Mouse (Mus musculus) MEL (cell line): Measurements from ENCODE around the gene Cep131. TPM values are rescaled to one million over a fixed set of nuclear protein-coding genes. Genes with fewer than 3 reads are reported as not detected.

Source experiments
- DNase-seq: peaks from one replicate; pipeline ENCODE4 v3.0.0; 2011; ENCODE audit warnings: low read depth, low spot score
- H3K27ac ChIP-seq: 2 replicates; pipeline ENCODE4 v1.5.1; 2012; ENCODE audit warnings: low read depth, mild to moderate bottlenecking, control low read depth, low read length, moderate library complexity; ENCODE audit not compliant: control insufficient read depth
- H3K27me3 ChIP-seq, 2 experiments: fragments of 150-350 bp in 1 of 2; sonication (generic) in 1 of 2; 2 replicates each; pipeline ENCODE4 v1.6.1; 2012; ENCODE audit warnings: low read length in 2 of 2, mild to moderate bottlenecking in 2 of 2, improper control_type of control experiment in 1 of 2, moderate library complexity in 1 of 2; ENCODE audit not compliant: insufficient read depth in 2 of 2, control insufficient read depth in 1 of 2
- H3K36me3 ChIP-seq, 2 experiments: 2 replicates each; pipeline ENCODE4 v1.6.1; 2012 to 2014; ENCODE audit warnings: low read length in 2 of 2, improper control_type of control experiment in 1 of 2, inconsistent platforms in 1 of 2, mild to moderate bottlenecking in 1 of 2; ENCODE audit not compliant: insufficient read depth in 2 of 2, control insufficient read depth in 1 of 2
- H3K4me1 ChIP-seq, 2 experiments: fragments of 150-350 bp in 1 of 2; sonication (generic) in 1 of 2; 2 replicates each; pipeline ENCODE4 v1.6.1; 2012; ENCODE audit warnings: low read length in 2 of 2, improper control_type of control experiment in 1 of 2, mild to moderate bottlenecking in 1 of 2; ENCODE audit not compliant: insufficient read depth in 2 of 2, control insufficient read depth in 1 of 2
- H3K4me3 ChIP-seq, 2 experiments: fragments of 150-350 bp in 1 of 2; sonication (generic) in 1 of 2; 2 replicates each; pipeline ENCODE4 v1.5.1; 2012; ENCODE audit warnings: low read depth in 2 of 2, low read length in 2 of 2, mild to moderate bottlenecking in 2 of 2, moderate library complexity in 2 of 2, control low read depth in 1 of 2, improper control_type of control experiment in 1 of 2; ENCODE audit not compliant: control insufficient read depth in 1 of 2, insufficient read depth in 1 of 2
- H3K79me2 ChIP-seq: 2 replicates; pipeline ENCODE4 v1.6.1; 2012; ENCODE audit warnings: mild to moderate bottlenecking, low read length, moderate library complexity; ENCODE audit not compliant: control insufficient read depth, poor library complexity, insufficient read depth
- H3K9ac ChIP-seq: 2 replicates; pipeline ENCODE4 v1.6.1; 2012; ENCODE audit warnings: low read depth, mild to moderate bottlenecking, control low read depth, low read length, moderate library complexity; ENCODE audit not compliant: control insufficient read depth, poor library complexity, severe bottlenecking
- H3K9me3 ChIP-seq: fragments of 150-350 bp; sonication (generic); replicated peaks from 2 replicates; pipeline ENCODE4 v1.6.1; 2012; ENCODE audit warnings: mild to moderate bottlenecking, low read length, improper control_type of control experiment, moderate library complexity; ENCODE audit not compliant: insufficient read depth
- CTCF ChIP-seq, 3 experiments: IDR thresholded peaks in 2 of 3; conservative IDR thresholded peaks in 1 of 3; 2 replicates each; pipeline ENCODE4 v1.5.1; 2011 to 2012; ENCODE audit warnings: low read length in 3 of 3, low read depth in 2 of 3, mild to moderate bottlenecking in 2 of 3, improper control_type of control experiment in 1 of 3, inconsistent platforms in 1 of 3, mixed read lengths in 1 of 3, moderate library complexity in 1 of 3; ENCODE audit not compliant: control insufficient read depth in 1 of 3, insufficient read depth in 1 of 3, poor library complexity in 1 of 3, severe bottlenecking in 1 of 3
- EP300 ChIP-seq, 2 experiments: IDR thresholded peaks; 2 replicates each; pipeline ENCODE4 v1.6.1; 2011; ENCODE audit warnings: improper control_type of control experiment in 2 of 2, low read length in 2 of 2, low read depth in 1 of 2, mild to moderate bottlenecking in 1 of 2
- ETS1 ChIP-seq: IDR thresholded peaks from 2 replicates; pipeline ENCODE4 v1.6.1; 2012; ENCODE audit warnings: low read depth, mild to moderate bottlenecking, inconsistent platforms, low read length, improper control_type of control experiment, moderate library complexity
- MAX ChIP-seq: IDR thresholded peaks from 2 replicates; pipeline ENCODE4 v1.6.1; 2011; ENCODE audit warnings: low read length, improper control_type of control experiment
- MYC ChIP-seq: IDR thresholded peaks from 2 replicates; pipeline ENCODE4 v1.6.1; 2011; ENCODE audit warnings: low read depth, mild to moderate bottlenecking, low read length, improper control_type of control experiment, moderate library complexity
- POLR2A ChIP-seq, 2 experiments: IDR thresholded peaks; 2 replicates each; pipeline ENCODE4 v1.6.1; 2011 to 2012; ENCODE audit warnings: low read length in 2 of 2, mild to moderate bottlenecking in 2 of 2, control low read depth in 1 of 2, improper control_type of control experiment in 1 of 2, low read depth in 1 of 2, moderate library complexity in 1 of 2; ENCODE audit not compliant: control insufficient read depth in 1 of 2, insufficient read depth in 1 of 2, poor library complexity in 1 of 2
- POLR2AphosphoS2 ChIP-seq: IDR thresholded peaks from 2 replicates; pipeline ENCODE4 v1.6.1; 2011; ENCODE audit warnings: low read length, improper control_type of control experiment
- RAD21 ChIP-seq: IDR thresholded peaks from 2 replicates; pipeline ENCODE4 v1.6.1; 2011; ENCODE audit warnings: mild to moderate bottlenecking, low read depth, low read length, improper control_type of control experiment
- SIN3A ChIP-seq: IDR thresholded peaks from 2 replicates; pipeline ENCODE4 v1.6.1; 2012; ENCODE audit warnings: low read length, improper control_type of control experiment, inconsistent platforms
- SMC3 ChIP-seq: IDR thresholded peaks from 2 replicates; pipeline ENCODE4 v1.6.1; 2011; ENCODE audit warnings: low read depth, low read length, improper control_type of control experiment
- TBP ChIP-seq: IDR thresholded peaks from 2 replicates; pipeline ENCODE4 v1.8.0; 2011; ENCODE audit warnings: low read depth, low read length, improper control_type of control experiment
- TCF12 ChIP-seq: IDR thresholded peaks from 2 replicates; pipeline ENCODE4 v1.6.1; 2014; ENCODE audit warnings: low read depth, mild to moderate bottlenecking, inconsistent platforms, low read length, improper control_type of control experiment, moderate library complexity
- USF1 ChIP-seq: IDR thresholded peaks from 2 replicates; pipeline ENCODE4 v1.6.1; 2014; ENCODE audit warnings: low read depth, mild to moderate bottlenecking, inconsistent platforms, low read length, improper control_type of control experiment, moderate library complexity
- USF2 ChIP-seq, 2 experiments: IDR thresholded peaks; 2 replicates each; pipeline ENCODE4 v1.6.1; 2011 to 2012; ENCODE audit warnings: improper control_type of control experiment in 2 of 2, low read length in 2 of 2, borderline replicate concordance in 1 of 2, inconsistent platforms in 1 of 2, low read depth in 1 of 2, mild to moderate bottlenecking in 1 of 2; ENCODE audit not compliant: insufficient read depth in 1 of 2
- ZC3H11A ChIP-seq: IDR thresholded peaks from 2 replicates; pipeline ENCODE4 v1.6.1; 2012; ENCODE audit warnings: low read depth, mild to moderate bottlenecking, inconsistent platforms, low read length, improper control_type of control experiment
- polyA plus RNA-seq, 2 experiments: library from polyadenylated mRNA; stranded (reverse) in 1 of 2; unstranded in 1 of 2; fragments of >175 nt in 1 of 2; fragments of >200 nt in 1 of 2; gene quantifications; 2 replicates each; pipeline versions ENCODE4 v1.2.1 to v1.2.4; 2012; ENCODE audit warnings: low replicate concordance in 2 of 2, low read depth in 1 of 2; ENCODE audit not compliant: insufficient read length in 2 of 2, insufficient read depth in 1 of 2, missing spikeins in 1 of 2
- total RNA-seq: library from RNA; depleted of rRNA; stranded (reverse); fragments of 300-350 nt; gene quantifications from 2 replicates; pipeline ENCODE4 v1.2.3, GENCODE M21; 2012

The Cep131 gene
- total and polyA plus RNA-seq, 3 experiments, result 21.6 to 26.6 TPM; not detected in 1

GRCm38 (mm10) chr11:120103431-120103997 lies 16.9 kb upstream of the Cep131 start:
- H3K36me3 ChIP-seq, result no peaks in the 10 kb centered on the region; a peak in 2 of 4 replicates
- H3K4me3 ChIP-seq, result no peak overlapping the region
- H3K4me1 ChIP-seq, result no peaks in the 10 kb centered on the region; a peak in 1 of 4 replicates
- H3K9ac ChIP-seq, result no peak overlapping the region
- no peaks in the 10 kb centered on the region for H3K27me3 ChIP-seq
- peak; percentile 21 for DNase-seq
- no peak overlapping the region for H3K27ac ChIP-seq
- no peak for TF ChIP-seq ETS1
- TF ChIP-seq TBP, result no peak
- TF ChIP-seq POLR2AphosphoS2, result no peak
- TF ChIP-seq EP300 (IDR thresholded peaks at IDR 0.05; ENCODE audit: low read depth in 1 of 2, low read length in 2 of 2), result no peak
- no peak for TF ChIP-seq TCF12
- no peak for TF ChIP-seq USF1
- no peak for TF ChIP-seq MYC
- H3K9me3 ChIP-seq, result no peaks in the 10 kb centered on the region
- H3K79me2 ChIP-seq, result peaks cover 5% of the 10 kb centered on the region

DNA sequence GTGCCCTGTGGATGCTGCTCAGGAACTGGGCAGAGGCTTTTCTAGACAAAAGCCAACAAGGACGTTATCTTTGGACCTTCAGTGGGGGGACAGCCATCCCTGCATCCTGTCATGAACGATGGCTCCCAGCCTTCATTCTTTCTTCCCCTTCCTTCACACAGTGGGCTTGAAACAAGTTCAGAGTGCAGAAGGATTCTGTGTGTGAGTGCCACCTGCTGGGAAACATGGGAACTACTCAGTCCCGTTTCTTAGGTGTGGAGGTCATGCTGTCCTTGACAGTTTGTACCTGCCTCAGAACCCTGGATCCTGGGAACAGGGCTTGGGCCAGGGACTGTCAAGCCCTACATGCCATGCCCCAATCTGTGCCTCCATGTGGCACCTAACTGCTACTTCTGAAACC lies 14.4 kb upstream of the Cep131 start:
- H3K36me3 ChIP-seq, result peaks cover 0 to 5% of the 10 kb centered on the region in 2 experiments; a peak in 3 of 4 replicates
- no peak overlapping the region for H3K9ac ChIP-seq
- peaks cover 0 to 7% of the 10 kb centered on the region in 2 experiments; a peak in 3 of 4 replicates for H3K4me1 ChIP-seq
- no peak overlapping the region for H3K27ac ChIP-seq
- H3K4me3 ChIP-seq, result no peak overlapping the region
- no peaks in the 10 kb centered on the region for H3K9me3 ChIP-seq
- H3K27me3 ChIP-seq, result no peaks in the 10 kb centered on the region
- TF ChIP-seq USF2 (IDR thresholded peaks at IDR 0.05; ENCODE audit: borderline replicate concordance in 1 of 2, insufficient read depth in 1 of 2, low read depth in 1 of 2, low read length in 2 of 2) (no peak), POLR2A (IDR thresholded peaks at IDR 0.05; ENCODE audit: control insufficient read depth in 1 of 2, insufficient read depth in 1 of 2, low read depth in 1 of 2, low read length in 2 of 2, poor library complexity in 1 of 2) (no peak; a peak in 1 of 4 replicates), CTCF (IDR thresholded peaks at IDR 0.05 in 2 of 3, conservative IDR thresholded peaks at IDR 0.05 in 1 of 3; ENCODE audit: control insufficient read depth in 1 of 3, insufficient read depth in 1 of 3, low read depth in 2 of 3, low read length in 3 of 3, poor library complexity in 1 of 3, severe bottlenecking in 1 of 3) (peak; percentile 77 to 93 (median 89)), SMC3 (peak; percentile 76), MAX (0 out of 2 replicates have a peak, but pooled peaks have one; percentile 26), ZC3H11A (peak; percentile 27; the same call in 1 of the 2 replicates), RAD21 (peak; percentile 68), SIN3A (peak; percentile 49)
- peaks cover 11% of the 10 kb centered on the region for H3K79me2 ChIP-seq
- DNase-seq, result peak; percentile 90
